Mouse (Mus musculus) thymus, postnatal 36 days (tissue): ENCODE measurements around the gene Hexdc.

Experiments used
- DNase-seq, 2 experiments: peaks; one replicate each; pipeline ENCODE4 v3.0.0; 2022; ENCODE audit warnings: mixed read lengths in 2 of 2

Hexdc gene

DNA sequence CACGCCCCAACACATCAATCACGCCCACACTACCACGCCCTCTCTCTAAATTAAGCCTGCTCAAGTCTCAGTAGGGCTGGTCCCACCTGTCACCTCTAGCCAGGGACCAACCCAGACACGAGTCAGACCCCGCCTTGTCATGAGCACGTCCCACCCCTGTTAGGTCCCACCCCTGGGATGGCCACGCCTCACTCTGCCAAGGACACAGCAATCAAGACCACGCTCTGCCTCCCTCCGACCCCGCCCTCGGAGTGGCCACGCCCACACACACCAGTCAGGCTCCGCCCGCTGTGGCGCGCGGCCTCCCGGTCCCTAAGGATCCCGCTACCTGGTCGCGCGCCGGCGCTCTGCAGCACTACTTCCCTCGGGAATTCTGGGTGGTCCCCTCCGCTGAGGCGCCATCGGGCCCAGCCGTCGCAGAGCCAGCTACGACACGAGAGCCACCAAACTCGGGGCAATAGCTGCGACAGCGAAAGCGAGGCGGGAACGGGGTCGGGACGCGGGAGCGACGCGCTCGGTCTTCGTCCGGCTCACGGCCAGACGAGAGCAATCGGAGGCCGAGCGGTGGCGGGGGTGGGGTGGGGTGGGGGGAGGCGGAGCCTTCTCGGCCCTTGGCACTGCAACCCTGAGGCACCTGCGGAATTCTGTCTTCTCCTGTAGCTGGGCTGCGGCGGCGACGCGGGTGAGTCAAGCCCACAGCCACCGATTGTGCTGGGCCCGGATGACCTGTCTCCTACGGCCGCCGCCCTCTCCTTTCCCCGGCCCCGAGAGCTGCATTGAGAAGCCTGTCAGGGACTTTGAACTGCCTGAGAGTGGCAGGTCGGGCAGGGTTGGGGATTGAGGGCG is at the start of gene Hexdc, which contains the start of gene Ogfod3:
TSS of gene Hexdc (plus strand) at position 273 of the 846 bp plus-strand sequence.
TSS of gene Ogfod3 (minus strand) at position 551 of the 846 bp plus-strand sequence.
- peak; percentile 96 to 97 for DNase-seq

DNA sequence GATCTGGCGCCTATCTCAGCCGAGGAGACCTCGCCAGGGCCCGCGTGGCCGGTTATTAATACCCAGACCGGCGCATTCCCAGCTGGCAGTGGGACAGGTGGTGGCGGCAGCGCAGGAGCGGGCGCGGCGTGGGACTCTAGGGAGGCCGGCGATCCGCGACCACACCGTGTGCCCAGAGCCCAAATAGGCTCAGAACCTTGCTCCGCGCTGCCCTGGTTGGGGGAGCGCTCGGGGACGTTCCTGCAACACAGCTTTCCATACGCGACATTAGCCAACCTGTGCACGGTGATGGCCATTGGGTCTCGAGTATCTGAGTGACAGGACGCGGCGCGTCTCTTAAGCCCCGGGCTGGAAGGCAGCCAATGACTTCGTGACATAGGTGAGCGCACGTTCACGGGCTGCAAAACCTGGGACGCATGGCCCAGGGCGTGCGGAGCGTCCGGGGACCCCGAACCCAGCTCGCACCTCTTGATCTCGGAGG is 47.8 kb upstream of the Hexdc start:
- no peak for DNase-seq

DNA sequence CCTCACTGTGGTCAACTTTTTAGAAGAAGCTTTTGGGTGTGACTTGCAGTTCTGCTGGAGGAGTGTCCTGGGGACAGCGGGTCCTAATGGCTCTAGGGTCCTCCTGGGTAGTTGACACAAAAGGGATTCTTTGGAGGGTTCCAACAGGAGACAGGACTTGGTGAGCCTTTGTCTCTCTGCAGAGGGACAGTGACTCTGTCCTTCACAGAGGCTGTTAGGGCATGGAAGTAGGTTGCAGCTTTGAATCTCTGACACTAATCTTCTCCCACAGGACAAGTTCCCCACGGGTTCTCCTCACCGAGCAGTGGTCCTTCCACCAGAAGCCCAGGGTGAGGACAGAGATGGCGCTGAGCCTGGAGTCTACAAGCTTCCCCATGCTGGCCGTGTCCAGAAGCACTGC is 44.3 kb upstream of the Hexdc start, which contains the start of gene Uts2r:
TSS of gene Uts2r (plus strand) at position 301 of the 400 bp plus-strand sequence.
- no peak for DNase-seq

DNA sequence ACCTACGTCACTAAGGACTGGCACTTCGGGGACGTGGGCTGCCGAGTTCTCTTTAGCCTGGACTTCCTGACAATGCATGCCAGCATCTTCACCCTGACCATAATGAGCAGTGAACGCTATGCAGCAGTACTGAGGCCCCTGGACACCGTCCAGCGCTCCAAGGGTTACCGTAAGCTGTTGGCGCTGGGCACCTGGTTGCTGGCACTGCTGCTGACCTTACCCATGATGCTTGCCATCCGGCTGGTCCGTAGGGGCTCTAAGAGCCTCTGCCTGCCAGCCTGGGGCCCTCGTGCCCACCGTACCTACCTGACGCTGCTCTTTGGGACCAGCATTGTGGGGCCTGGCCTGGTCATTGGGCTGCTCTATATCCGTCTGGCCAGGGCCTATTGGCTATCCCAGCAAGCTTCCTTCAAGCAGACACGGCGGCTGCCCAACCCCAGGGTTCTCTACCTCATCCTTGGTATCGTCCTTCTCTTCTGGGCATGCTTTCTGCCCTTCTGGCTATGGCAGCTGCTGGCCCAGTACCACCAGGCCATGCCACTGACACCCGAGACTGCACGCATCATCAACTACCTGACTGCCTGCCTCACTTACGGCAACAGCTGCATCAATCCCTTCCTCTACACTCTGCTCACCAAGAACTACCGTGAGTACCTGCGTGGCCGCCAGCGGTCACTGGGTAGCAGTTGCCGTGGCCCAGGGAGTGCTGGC is 43.4 kb upstream of the Hexdc start:
- DNase-seq = no peak

DNA sequence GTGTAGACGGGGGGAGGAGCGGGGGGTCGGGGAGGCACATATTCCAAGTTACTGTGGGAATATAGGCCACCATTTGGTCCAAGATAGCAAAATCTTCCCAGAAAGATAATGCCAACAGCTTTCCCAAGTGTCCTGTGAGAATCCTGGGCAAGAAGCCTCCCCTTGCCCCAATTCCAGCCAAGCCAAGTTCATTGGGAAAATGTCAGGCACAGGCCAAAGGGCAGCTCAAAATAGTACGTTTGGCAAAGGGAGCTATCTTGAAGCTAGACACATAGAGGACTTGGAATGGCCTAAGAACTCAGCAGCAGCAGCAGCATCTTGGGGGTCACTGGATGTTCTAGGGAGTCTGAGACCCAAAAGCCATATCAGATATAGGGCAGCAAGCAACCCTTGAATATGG is 40.5 kb upstream of the Hexdc start:
- no peak for DNase-seq

DNA sequence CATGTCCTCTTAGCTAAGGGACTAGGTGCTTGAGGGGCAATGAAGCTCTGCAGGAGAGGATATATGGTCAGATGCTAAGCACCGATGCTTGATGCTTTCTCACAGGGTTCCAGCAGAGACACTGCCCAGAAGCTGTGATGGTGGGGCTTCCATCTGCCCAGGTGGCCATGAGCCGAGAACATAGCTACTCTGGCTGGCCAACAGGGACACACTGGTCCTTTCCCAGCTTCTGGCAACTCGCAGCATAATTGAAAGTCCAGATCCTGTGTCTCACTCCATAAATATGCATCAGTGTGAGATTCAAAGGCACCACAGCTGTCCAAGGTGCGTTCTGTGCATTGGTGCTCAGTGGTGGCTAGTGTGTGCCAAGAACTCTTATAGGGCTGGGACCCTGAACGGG is 31.0 kb upstream of the Hexdc start:
- no peak for DNase-seq

DNA sequence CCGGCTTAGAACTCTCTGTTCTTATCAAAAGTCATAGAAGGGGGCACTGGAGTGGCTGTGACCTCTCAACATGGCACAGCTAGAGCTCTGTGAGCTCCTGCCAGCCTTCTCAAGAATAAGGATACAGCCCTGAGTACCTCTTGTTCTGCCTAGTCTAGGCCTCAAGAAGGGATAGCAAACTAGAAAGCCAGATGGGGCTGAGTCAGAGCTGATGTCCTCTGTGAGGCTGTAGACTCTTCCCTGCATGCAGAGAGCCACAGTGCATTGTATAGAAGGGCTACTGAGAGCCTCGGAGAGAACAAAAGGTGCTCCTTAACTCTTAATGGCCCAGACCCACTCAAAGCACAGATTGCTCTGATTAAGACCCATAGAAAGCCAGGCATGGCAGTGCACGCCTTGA is 30.0 kb upstream of the Hexdc start:
- DNase-seq = no peak

DNA sequence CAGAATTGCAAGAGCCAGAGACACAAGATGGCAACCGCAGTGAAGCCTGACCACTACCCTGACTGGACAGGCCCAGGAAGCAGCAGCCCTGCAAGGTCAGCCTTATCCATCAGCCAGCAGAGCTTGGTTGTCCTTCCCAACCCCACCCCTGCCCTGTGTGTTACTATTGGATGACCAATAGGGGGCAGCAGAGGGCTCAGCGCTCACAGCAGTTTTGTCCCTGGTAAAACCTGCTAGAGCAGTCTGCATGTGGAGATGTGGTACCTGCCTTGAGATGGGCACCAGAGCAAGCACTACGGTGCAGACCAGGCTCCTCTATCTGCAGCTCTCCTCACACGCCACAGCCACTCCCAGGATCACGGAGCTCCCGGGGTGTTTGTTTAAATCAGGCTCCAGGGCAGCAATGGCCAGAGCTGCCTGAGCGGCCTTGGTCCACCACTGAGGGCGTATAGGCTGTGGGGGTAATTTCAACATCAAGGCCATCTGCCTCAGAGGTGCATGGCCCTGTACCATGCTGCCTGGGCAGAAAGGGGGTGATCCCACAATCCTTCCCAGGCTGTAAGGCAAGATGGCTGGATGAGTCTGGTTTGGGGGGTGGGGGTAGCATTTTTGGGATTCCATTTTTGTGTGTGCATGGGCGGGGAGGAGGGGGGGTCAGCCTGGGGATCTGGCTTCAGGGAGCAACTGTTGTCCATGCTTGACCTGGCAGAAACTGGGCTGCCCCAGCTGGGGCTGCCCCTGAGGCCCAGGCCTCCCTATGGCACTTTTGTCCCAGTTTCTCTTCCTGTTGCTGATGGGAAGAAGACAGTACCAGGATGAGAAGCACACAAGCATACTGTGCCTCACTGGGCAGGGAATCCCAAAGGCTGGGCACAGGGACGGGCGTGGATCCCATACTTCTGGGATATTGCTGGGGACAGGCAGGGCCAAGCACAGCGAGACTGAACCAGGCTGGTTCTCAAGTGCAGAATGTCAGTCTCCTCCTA is 27.7 kb upstream of the Hexdc start:
- DNase-seq = peak; percentile 31 to 40

DNA sequence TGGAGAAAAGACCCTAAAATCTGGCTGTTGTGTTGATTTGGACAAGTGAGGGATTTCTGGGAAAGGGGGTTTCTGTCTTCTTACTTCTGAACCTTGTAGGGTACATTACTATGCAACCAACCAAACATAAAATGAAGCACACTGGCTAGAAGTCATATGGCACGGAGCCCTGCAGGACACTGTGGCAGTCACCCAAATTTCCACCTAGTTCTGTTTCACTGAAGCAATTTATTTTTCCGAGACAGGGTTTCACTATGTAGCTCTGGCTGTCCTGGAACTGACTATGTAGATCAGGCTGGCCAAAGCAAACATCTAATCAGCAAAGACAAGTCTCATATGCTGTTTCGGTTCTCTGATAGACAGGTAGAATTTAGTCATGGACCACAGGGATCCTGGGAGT is 14.6 kb upstream of the Hexdc start:
- no peak for DNase-seq

DNA sequence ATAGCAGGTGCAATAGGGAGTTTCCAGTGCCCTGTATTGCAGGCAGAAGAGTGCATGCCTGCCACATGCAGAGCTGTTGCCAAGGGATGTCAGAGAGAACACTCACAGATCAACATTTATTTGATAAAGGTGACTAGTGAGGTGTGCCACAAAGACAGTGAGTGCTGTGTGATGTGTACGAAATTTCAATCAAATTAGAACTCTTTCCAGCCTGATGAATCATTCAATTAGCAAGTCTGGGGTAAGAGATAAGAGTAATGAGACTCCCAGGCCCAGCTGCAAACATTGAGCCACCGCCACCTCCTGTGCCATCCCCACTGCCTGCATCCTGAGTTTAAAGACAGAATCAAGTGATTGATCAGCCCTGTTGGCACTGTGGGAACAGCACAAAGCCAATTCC is 11.5 kb upstream of the Hexdc start:
- DNase-seq = no peak

DNA sequence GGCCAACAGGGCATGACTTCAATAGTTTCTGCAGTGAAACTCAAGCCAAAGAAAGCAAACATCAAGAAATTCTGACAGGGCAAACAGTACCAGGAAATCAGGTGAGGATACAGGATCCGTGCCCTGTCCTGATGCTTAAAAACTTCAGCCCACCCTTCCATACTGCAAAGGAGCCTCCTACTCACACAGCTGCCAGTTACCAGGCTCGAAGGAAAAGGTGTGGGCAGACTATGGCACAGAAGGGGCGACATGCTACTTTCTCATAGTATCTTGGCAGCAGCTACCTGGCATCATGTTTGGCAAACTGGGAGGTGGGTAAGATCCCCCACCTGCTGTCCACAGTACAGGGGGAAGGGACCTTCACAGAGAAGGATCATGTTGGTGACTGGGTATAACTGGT is 10.8 kb upstream of the Hexdc start:
- no peak for DNase-seq

DNA sequence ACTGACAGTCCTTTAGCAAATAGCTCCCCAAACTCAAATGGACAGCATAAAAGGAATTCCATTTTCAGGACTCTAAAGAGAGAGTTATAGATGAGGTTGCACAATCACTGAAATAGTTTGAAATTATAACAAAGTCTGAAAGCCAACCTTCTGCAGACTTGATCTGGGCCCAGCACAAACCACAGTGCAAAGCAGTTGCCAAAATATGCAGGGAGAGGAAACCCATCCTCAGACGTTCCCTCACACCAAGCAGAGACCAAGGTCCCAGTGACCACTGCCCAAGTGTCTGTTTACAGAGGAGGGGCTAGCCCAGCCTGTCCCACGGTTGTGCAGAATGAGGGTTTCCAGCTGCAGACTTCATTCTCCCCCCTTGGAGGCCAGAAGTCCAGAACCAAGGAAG is 5.6 kb upstream of the Hexdc start:
- DNase-seq = no peak

DNA sequence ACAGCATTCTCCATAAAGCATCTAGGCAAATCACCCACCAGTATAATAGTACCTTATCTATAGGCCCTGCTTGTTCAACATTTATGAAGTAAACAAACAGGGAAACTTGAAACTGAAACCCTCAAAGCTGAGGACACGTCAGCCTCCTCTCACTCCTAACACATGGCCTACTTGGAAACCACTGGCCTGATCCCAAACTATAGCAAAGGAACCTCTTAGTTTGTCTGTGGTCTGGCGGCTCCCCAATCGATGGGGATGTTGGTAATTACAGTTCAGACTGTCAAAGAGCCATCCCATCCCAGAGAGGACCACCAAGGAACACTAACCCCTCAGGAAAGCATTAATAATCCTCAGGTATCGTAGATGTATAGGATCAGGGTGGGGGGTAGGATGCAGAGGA is 4.4 kb upstream of the Hexdc start:
- DNase-seq = no peak

DNA sequence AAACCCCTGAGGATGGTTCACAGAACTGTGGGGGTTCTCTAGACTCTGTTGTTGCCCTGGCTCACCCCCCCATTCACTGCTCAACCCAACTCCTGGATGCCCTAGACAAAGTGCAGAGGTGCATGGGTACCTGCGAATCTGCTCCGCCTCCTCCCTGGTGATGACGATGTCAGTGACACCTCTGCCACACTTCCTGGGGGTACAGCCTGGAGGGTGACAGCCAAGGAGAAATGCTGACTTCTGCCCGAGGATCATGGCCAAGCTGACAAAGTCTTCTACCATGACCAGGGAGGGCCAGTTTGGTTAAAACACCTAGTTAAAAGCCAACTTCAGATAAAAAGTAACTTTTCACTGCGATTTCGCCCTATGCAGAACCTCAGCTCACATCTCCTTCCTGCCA is 3.5 kb upstream of the Hexdc start:
- DNase-seq = no peak

DNA sequence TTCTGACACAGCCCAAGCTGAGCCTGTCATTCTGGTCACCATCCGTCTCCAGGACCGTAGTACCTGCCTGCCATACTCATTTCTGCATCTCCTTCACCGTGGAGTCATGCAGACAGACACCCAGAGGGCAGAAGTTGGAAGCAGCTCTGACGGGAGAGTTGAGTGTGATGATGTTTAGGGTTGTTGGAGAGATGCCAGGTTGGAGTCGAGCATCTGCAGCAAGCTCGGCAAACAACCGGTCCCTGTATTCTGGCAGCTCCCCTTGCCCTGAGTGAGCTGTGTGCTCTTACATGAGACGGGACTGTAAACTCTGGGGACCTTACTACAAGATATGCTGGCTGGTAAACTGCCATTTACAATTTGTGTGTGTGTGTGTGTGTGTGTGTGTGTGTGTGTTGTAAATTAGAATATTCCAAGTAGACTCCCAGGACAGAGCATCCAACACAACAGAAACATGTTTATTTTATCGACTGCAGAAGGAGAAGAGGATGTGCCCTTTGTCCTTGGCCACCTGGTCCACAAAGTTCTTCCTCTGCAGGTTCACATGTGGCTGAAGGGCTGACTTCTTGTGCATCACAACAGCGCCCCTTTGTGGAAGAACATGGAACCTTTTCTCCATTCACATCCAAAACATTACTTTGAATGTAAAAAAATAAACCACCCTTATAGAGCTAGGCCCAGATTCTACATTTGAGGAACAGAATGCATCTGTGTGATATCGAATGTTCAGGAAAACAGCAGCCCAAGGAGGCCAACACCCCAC is 2.6 kb upstream of the Hexdc start:
- DNase-seq = no peak

DNA sequence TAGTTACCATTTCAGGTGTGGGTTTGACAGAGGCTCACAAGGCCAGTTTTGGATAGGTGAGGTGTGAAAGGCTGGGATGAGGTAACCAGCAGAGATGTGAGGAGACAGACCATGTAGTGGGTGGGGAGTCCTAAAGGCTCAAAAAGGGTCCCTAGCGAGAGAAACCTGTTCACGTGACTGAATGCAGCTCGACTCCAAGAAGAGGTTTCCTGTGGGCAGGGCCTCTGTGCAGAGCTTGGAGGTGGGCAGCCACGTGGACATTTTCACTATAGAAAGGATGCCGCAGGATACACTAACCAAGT is 423 bp upstream of the Hexdc start:
- no peak for DNase-seq

DNA sequence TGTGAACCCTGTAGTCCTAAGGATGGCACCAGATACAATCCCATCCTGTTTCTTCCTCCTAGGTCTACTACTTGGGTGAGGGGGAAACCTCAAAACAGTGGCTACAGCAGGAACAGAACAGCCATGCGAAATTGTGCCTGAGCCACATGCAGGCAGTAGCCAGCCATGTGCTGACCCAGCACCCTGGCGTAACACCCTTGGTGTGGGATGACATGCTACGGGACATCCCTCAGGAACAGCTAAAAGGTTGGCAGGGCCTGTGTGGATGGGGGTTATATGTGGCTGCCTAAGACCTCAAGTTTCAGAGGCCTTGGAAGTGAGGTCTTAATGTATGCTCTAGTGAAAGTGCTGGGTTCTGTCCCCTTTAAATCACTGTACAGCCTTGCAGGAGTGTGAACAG is 12.6 kb downstream of the Hexdc start:
- DNase-seq = no peak

DNA sequence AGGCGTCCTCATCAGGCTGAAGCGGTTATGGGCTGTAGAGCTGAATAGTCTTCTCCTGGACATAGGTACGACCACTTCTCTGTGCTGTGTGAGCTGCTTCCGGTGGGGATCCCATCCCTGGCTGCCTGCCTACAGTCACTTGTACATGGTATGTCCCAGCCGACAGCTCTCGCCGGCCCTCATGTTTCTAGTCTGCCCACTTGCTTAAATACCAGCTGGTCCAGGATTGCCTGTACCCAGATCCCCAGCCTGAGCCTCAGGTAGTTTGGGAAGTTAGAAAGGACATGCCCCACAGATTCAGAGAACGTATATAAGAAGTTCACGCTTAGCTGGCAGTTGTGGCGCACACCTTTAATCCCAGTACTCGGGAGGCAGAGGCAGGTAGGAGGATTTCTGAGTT is 15.5 kb downstream of the Hexdc start:
- DNase-seq = no peak

DNA sequence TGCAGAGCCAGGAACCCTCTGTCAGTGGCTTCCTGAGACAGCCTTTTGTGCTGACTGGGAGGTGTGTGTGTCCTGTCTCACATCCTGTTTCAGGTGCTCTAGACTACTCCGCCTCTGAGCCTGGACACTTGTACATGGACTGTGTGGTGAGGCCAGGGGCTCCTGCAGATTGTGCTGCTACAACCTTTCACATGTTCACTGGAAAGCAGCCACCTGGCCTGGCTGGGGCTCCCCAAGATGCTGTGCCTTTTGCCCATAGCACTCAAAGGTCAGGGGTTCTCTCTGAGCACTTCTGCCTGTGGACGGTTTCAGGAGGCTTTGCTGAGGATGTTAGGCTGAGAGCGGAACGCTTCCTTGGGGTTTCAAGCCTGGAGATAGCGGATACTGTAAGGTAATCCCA is 16.5 kb downstream of the Hexdc start:
- DNase-seq = no peak

DNA sequence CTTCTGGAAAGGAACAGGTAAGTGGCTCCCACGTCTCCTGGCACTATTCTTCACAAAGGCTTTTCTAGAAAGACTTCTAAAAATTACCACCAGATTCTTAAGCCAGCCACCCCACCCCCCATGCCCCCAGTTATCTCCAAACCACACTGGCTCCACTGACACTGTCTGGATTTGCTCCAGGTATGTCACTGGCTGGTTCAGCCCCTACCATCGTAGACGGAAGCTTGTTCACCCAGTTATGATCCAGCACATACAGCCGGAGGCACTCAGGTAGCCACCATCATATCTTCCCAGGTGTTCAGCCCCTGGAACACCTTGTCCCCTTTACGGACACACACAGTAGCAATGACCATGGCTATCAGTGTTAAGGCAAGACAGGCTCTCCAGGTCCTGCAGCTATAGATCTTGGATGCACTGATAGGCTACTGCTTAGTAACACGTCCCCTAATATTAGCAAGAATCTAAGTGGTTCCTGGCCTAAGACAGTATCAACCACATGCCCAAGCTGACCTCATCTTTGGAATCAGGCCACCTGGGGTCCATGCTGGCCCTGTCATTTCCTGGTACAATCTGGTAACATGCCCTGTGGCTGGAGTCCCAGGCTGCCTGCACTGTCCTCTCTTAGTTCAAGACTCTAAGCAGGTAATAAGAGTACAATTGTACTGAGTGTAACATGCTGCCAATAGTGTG is 17.2 kb downstream of the Hexdc start:
- DNase-seq = no peak
